Mouse (Mus musculus): Measurements from ENCODE around the gene Tmem234.

DNA sequence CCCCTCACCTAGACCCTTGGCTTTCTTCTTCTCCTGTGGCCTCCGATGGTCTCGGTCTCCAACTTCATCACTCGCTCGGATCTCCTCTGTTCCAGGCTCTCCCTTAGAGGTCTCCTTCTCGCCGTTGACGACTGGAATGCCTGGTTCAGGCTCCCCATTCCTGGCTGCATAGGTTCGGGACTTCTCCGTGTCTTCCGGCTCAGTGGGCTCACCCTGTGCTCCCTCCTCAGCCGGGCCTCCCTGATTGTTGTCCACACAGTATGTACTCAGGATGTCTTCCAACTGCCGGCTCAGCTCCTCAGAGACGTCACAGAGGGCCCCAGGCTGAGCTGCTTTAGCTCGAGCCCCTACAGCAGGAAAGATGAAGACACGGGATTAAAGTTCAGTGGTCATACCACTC lies 38.8 kb downstream of the Tmem234 start:
- no peak for TF ChIP-seq GATA1 (IDR thresholded peaks at IDR 0.05; ENCODE audit: low read length)
- no peak for TF ChIP-seq TAL1 (IDR thresholded peaks at IDR 0.05; ENCODE audit: low read length)
